Mouse (Mus musculus): ENCODE results near the gene Ybx2.
"Not testable (repeated sequence)": the region's sequence is repeated elsewhere in the genome, so short reads cannot be mapped to it uniquely, and the experiment has no call there.

Ybx2 gene

GRCm38 (mm10) chr11:69933066-69933465, 2.5 kb upstream of the Ybx2 start:
- no peak for DNase-seq (ENCODE audit: extremely low spot score, low read depth, low spot score)

GRCm38 (mm10) chr11:69934169-69934568, 1.4 kb upstream of the Ybx2 start:
- DNase-seq (ENCODE audit: extremely low spot score, low read depth, low spot score): peak; percentile 81

DNA sequence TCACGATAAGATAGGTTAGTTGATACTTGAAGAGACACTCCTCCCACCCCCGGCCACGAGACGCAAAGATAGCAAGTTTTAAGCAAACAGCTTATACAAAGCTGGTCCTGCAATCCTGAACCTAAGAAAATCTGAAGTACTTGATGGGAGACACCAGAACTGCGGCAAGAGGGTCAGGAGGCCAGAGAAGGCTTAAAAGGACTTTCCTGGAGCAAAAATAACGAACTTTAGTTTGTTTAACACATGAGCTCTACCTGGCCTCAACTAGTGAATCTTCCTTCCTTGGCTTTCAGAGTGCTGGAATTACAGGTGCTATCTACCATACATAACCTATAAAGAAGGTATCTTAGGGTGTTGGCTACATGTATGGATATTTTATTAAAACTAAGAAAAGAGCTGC, 915 bp upstream of the Ybx2 start:
- DNase-seq (ENCODE audit: extremely low spot score, low read depth, low spot score): no peak

GRCm38 (mm10) chr11:69936156-69936555, 560 bp downstream of the Ybx2 start:
- no peak for DNase-seq (ENCODE audit: extremely low spot score, low read depth, low spot score)

DNA sequence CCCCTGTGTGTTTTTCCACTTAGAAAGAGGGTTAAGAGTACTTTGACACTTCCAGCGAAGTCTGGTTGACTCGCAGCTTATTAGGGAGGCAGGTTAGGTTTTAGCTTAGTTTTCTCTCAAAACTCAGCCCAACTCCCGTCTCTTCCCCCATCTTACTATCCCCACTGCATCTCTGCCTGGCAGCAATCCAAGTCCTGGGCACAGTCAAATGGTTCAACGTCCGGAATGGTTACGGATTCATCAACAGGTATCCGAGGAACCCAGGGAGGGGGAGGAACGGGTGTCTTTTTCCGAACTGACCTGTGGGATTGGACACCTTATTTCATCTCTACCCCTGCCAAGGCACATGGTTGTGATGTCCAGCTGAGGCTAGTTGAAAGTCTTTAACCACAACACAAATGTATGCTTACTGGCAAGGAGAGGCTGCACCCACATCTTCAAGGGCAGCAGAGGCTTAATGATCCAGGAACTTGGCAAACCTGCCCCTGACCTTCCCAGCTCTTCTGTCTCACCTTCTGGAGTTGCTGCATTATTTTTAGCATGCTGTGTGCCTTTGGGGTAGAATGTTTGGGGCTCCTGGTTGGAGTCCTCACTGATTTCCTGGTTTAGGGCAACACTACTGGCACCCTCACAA, 1.2 kb downstream of the Ybx2 start:
- no peak for DNase-seq (ENCODE audit: extremely low spot score, low read depth, low spot score)

- no peak for DNase-seq (ENCODE audit: extremely low spot score, low read depth, low spot score)
Observed at GRCm38 (mm10) chr11:69937385-69937784, 1.8 kb downstream of the Ybx2 start.

GRCm38 (mm10) chr11:69937834-69938233, 2.2 kb downstream of the Ybx2 start:
- no peak for DNase-seq (ENCODE audit: extremely low spot score, low read depth, low spot score)

DNA sequence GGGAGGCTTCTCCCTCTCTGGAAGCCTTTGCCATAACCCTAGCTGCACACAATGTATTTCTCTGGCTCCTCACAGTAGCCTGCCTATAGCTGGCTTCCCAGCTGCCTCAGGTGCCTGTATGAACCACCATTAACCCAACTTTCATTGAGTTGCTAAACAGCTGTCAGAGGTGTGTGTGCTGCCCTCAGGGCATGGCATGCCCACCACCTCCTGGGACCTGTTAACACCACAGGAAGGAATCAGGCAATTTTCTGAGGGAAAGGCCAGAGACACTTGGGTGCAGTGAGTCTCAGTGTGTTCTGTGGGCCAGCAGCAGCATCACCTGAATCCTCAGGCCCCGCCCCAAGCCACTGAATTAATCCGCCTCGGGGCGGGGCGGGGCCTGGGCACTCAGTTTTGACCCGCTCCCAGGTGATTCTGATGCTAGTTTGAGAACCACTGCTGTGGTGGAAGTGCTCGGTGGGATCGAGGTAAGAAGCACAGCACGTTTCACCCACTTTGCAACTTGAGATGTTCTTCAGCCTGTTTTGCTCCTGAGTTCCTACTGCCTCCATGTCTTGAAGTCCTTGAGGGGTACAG, 2.9 kb downstream of the Ybx2 start:
- DNase-seq (ENCODE audit: extremely low spot score, low read depth, low spot score): no peak

DNA sequence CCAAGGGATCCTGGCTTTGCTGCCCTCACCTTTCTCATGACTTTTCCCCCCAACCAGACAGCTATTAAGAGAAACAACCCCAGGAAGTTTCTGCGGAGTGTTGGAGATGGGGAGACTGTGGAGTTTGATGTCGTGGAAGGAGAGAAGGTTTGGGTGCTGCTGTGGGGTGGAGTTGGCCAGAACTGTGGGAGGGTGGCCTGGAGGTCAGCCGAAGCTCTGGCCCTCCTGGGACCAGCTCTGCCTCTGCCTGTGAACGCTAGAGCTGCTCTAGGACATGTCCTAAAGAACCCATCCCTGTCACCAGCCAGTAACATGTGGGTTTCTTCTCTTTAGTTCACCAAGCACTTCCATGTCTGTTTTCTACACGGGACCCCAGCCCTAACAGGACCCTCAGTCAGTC, 3.6 kb downstream of the Ybx2 start:
- DNase-seq (ENCODE audit: extremely low spot score, low read depth, low spot score): no peak

DNA sequence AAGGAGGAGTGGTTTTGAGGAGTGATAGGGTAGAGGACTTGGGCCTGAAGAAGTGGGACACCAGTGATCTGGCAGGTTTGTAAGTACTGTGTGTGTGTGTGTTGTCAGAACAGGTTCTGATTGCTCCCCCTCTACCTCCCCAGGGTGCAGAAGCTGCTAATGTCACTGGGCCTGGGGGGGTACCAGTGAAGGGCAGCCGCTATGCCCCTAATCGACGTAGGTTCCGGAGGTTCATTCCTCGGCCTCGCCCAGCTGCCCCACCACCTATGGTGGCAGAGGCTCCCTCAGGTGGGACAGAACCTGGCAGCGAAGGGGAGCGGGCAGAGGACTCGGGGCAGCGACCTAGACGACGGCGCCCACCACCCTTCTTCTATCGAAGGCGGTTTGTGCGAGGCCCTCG, 4.1 kb downstream of the Ybx2 start:
- no peak for DNase-seq (ENCODE audit: extremely low spot score, low read depth, low spot score)

- DNase-seq (ENCODE audit: extremely low spot score, low read depth, low spot score): no peak
Observed at GRCm38 (mm10) chr11:69940962-69941361, 5.4 kb downstream of the Ybx2 start.

DNA sequence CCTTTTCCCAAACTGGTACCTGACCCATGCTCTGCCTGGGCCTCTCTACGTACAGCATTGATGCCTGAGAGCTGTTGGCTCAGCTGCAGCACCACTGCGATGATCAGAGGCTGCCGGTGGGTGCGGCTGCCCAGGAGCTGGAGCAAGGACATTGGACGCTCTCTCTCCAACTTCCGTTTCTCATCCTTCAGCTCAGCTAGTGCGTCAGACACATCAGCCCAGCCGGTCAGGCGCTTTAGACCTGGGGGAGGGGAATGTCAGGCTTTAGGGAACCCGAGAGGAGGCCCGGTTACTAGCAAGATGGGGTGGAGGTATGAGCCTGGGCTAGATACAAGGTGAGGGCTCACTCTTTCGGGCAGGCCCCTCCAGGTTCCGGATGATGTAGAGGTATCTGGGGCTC, 9.6 kb downstream of the Ybx2 start:
- no peak for DNase-seq (ENCODE audit: extremely low spot score, low read depth, low spot score)

DNA sequence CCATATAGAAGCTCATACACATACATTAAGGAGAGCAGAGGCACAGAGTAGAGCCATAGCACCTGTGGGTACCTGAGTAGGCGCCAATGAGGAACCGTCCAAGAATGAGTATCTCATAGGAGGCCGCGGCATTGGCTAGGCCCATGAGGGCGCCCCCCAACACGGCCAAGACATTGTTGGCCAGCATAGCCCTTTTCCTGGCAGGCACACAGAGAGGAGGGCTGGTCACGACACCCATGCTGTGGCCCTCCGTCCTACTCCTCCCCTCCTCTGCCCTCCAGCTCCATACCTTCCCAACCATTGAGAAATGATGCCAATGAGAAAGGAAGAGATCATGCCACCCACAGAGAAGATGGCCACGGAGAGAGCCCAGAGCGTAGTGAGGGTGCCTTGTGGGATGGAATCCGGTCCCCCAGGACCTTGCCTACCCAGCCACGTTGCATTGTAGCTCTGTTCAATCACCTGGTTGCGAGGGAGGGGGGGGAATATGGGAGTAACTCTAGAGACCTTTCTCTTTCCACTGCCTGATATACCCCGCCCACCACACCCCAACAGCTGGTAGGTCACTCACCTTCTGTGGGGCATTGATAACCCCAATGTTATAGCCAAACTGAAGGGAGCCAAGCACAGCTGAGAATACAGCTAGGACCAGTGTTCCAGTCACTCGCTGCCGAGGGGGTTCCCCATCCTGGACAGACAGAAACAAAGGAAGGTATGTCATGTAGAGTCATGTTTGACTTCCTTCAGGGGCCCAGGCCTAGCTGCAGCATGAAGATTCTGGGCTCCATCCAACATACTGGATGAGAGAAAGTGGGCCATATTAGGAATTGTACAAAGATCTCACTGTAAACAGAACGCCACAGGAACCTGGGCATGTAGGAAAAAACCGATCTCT, 10.6 kb downstream of the Ybx2 start:
- DNase-seq (ENCODE audit: extremely low spot score, low read depth, low spot score): no peak

GRCm38 (mm10) chr11:69947337-69948065, 11.9 kb downstream of the Ybx2 start:
- no peak for DNase-seq (ENCODE audit: extremely low spot score, low read depth, low spot score)

DNA sequence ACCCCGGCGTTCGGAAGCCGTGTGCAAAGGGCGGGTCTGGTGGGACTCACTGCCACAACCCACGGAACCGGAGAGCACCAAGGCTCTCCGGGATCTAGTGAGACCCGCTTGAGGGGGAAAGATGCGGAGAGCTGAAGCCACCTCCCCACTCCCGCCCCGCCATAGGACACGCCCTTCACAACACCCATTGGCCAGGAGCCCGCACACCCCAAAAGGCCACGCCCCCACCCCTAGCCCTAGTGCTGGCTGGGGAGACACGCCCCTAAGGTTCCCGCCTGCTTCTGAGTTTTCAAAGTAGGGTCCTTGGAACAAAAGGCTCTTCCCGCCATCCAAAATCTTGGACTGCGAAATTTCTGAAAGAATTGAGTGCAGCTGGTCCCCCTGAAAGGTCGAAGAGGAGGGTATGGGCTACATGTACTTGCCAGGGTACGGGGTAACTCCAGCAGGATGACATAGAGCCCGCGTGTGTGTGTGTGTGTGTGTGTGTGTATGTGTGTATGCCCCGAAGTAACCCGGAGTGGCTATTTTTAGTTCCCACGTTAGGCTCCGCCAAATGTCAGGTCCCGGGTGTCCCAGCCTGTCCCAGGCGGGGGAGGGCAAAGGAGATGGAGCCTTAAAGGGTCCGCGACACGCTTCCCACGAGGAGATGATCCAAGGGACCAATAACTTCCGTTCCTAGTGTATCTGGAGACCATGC, 12.6 kb downstream of the Ybx2 start, which contains the start of gene Slc2a4:
TSS of gene Slc2a4 (minus strand) at position 123 of the 697 bp plus-strand sequence.
- DNase-seq (ENCODE audit: extremely low spot score, low read depth, low spot score): peak; percentile 83

DNA sequence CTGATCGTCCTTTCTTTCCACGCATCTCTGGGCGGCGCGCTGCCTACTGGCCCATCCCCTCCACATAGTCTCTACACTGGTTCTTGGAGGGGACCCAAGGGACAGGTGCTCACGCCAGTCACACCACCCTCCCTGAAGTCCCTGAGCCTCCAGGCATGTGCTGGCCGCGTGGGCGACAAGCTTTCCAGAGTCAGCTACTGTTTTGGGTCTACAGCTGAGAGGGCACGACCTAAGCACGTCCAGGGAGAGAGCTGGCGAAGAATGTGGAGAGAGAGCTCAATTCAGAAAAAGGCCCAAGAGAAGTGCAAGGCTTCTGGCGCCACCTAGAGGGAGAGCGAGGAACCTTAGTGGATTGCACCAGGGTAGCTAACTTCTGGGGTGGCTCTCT, 13.2 kb downstream of the Ybx2 start:
- peak; percentile 94 for DNase-seq (ENCODE audit: extremely low spot score, low read depth, low spot score)

DNA sequence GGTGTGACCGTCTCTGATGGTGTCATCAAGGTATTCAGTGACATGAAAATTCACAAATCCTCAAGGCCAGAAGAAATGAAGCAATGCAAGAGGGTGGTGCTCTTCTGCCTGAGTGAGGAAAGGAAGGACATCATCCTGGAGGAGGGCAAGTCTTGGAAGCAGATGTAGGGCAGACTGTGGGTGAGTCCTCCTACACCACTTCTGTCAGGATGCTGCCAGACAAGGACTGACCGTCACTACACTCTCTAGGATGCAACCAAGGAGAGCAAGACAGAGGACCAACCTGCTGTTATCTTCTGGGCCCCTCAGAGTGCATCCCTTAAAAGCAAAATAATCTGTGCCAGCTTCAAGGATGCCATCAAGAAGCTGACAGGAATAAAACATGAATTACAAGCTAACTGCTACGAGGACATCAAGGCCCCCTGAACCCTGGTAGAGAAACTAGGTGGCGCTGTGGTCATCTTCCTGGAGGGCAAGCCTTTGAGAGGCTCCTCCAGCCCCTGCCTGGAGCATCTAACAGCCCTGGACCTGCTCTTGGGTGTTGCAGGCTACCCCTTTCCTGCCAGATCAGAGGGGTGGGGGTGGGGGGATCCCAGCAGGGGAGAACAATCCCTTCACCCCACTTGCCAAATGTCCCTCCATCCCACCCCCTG, 15.3 kb downstream of the Ybx2 start:
- DNase-seq (ENCODE audit: extremely low spot score, low read depth, low spot score): no peak

GRCm38 (mm10) chr11:69952274-69952673, 16.7 kb downstream of the Ybx2 start:
- DNase-seq (ENCODE audit: extremely low spot score, low read depth, low spot score): no peak

DNA sequence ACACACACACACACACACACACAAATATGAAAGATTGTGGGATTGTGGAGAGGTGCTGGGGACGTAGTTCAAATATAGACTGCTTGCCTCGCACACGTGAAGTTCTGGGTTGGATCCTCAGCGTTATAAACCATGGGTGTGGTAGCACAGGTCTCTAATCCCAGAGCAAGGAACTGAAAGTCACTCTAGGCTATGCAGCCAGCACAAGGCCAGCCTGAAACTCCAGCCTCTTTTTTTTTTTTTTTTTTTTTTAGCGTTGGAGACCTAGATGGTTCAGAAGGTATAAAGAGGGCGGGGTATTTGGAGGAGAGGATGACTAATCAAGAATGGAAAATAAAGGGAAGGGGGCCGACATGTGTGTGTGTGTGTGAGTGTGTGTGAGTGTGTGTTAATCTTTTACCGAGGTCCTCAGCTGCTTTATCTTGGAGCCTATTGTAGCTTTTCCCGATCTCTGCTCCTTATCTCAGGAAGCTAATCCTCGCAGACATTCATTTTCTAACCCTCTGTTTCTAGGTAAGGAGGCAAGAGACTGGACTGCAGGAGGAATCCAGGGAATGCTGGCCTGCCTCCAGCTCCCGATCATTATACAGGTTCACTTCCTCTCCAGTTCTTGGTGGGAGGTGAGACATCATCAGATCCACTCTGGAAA, 17.8 kb downstream of the Ybx2 start:
- no peak for DNase-seq (ENCODE audit: extremely low spot score, low read depth, low spot score)

- DNase-seq (ENCODE audit: extremely low spot score, low read depth, low spot score): not testable (repeated sequence)
Observed at GRCm38 (mm10) chr11:69955618-69956017, 20.0 kb downstream of the Ybx2 start.
